Mouse (Mus musculus) forebrain, postnatal 0 days (tissue): ENCODE data around the gene Ints6l. TPM values are rescaled to one million over a fixed set of nuclear protein-coding genes. Genes with fewer than 3 reads are reported as not detected.

Experiments
- ATAC-seq: fragments of 200-750 bp; cut with Nextera tagmentation; 2 replicates; pipeline ENCODE4 v1.8.0; 2017; ENCODE audit warnings: mild to moderate bottlenecking, moderate library complexity
- DNase-seq: peaks from one replicate; pipeline ENCODE4 v3.0.0-alpha.2; 2015
- H3K27ac ChIP-seq: fragments of 300-500 bp; sonication (generic); 2 replicates; pipeline ENCODE4 v1.5.1; 2014; ENCODE audit warnings: low read depth, mild to moderate bottlenecking, antibody characterized with exemption, low read length, moderate library complexity, mixed read lengths
- H3K27me3 ChIP-seq: fragments of 300-500 bp; sonication (generic); 2 replicates; pipeline ENCODE4 v1.6.1; 2014; ENCODE audit warnings: mild to moderate bottlenecking, low read length, mixed read lengths; ENCODE audit not compliant: insufficient read depth
- H3K36me3 ChIP-seq: fragments of 300-500 bp; sonication (generic); 2 replicates; pipeline ENCODE4 v1.6.1; 2014; ENCODE audit warnings: mild to moderate bottlenecking, moderate library complexity; ENCODE audit not compliant: insufficient read depth
- H3K4me1 ChIP-seq: fragments of 300-500 bp; sonication (generic); 2 replicates; pipeline ENCODE4 v1.6.1; 2014; ENCODE audit warnings: antibody characterized with exemption; ENCODE audit not compliant: insufficient read depth
- H3K4me2 ChIP-seq: fragments of 300-500 bp; sonication (generic); 2 replicates; pipeline ENCODE4 v1.6.1; 2014; ENCODE audit warnings: low read depth, mild to moderate bottlenecking, moderate library complexity
- H3K4me3 ChIP-seq: fragments of 300-500 bp; sonication (generic); 2 replicates; pipeline ENCODE4 v1.5.1; 2014; ENCODE audit warnings: low read depth, low read length, mixed read lengths
- H3K9ac ChIP-seq: fragments of 300-500 bp; sonication (generic); 2 replicates; pipeline ENCODE4 v1.6.1; 2014; ENCODE audit warnings: mild to moderate bottlenecking
- H3K9me3 ChIP-seq: fragments of 300-500 bp; sonication (generic); 2 replicates; pipeline ENCODE4 v1.6.1; 2016; ENCODE audit warnings: low read length
- CTCF ChIP-seq: sonication (generic); IDR thresholded peaks from 2 replicates; pipeline ENCODE4 v1.5.1; 2016; ENCODE audit warnings: antibody characterized with exemption, control low read depth, low read depth
- WGBS: fragments of 180-500 bp; shearing (Covaris S2); extraction: QIAGEN DNeasy Blood & Tissue Kit; methylation state at CpG from one replicate; pipeline ENCODE4 v1.1.7; 2014; 5-methylcytosine and 5-hydroxymethylcytosine counted together
- polyA plus RNA-seq: library from polyadenylated mRNA; unstranded; fragments of >200 nt; fragmentation: Nextera tagmentation; extraction: Ambion mirVana; gene quantifications from 2 replicates; pipeline ENCODE4 v1.2.1, GENCODE M21; 2015
- total RNA-seq: library from RNA; depleted of rRNA; stranded (reverse); fragments of >200 nt; gene quantifications from 2 replicates; pipeline ENCODE4 v1.2.3, GENCODE M21; 2014; rRNA removed

Ints6l gene
- total RNA-seq (22.4 and 33.7 TPM in 2 replicates), polyA plus RNA-seq (9.8 and 10.1 TPM in 2 replicates)

- H3K27ac ChIP-seq = peak within 1 kb of the TSS; percentile 93
- TF ChIP-seq CTCF = no peak
- peak within 1 kb of the TSS; percentile 57 for H3K4me2 ChIP-seq
- H3K4me1 ChIP-seq = no peaks in the 10 kb centered on the region
- WGBS = 32% methylated on average over 22 of the region's 22 CpGs
- no peaks in the 10 kb centered on the region for H3K27me3 ChIP-seq
- ATAC-seq = peak; percentile 76
- no peaks in the 10 kb centered on the region for H3K9me3 ChIP-seq
- peak within 1 kb of the TSS; percentile 85 for H3K9ac ChIP-seq
- DNase-seq = peak; percentile 81
- H3K36me3 ChIP-seq = no peaks in the 10 kb centered on the region
- peak within 1 kb of the TSS; percentile 58 for H3K4me3 ChIP-seq
Measured at GRCm38 (mm10) chrX:56454671-56455371, at the start of gene Ints6l. Ints6l (plus strand) TSS chrX:56454857.

GRCm38 (mm10) chrX:56405482-56405881 lies 49.2 kb upstream of the Ints6l start:
- TF ChIP-seq CTCF = no peak
- Histone ChIP-seq H3K36me3 (no peaks in the 10 kb centered on the region), H3K9me3 (no peaks in the 10 kb centered on the region), H3K27me3 (no peaks in the 10 kb centered on the region), H3K27ac (no peak overlapping the region), H3K4me2 (no peak overlapping the region), H3K9ac (no peak overlapping the region), H3K4me1 (no peaks in the 10 kb centered on the region), H3K4me3 (no peak overlapping the region)
- ATAC-seq = no peak
- no peak for DNase-seq
- WGBS = 80% methylated on average over 1 of the region's 1 CpGs

DNA sequence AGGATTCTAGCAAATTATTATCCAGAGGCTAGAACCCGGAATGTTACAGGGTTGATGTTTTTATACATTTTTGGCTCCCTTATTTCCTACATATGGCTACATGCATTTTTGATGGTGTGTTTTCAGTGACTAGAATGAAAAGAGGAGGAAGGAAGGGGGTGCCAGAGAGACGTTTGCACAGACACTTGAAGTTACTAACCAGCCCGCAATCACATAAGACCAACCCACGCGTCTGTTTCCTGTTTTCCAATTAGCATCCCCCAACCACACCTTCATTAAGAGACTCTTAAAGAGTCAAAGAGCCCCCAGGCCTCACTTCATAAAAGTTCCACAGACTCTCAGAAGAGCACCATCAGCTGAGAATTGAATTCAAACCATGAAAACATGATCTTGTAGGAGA lies 48.5 kb upstream of the Ints6l start:
- ATAC-seq (no peak), DNase-seq (no peak)
- Histone ChIP-seq H3K9me3 (no peaks in the 10 kb centered on the region), H3K36me3 (no peaks in the 10 kb centered on the region), H3K4me3 (no peak overlapping the region), H3K27me3 (no peaks in the 10 kb centered on the region), H3K27ac (no peak overlapping the region), H3K4me2 (no peak overlapping the region), H3K4me1 (no peaks in the 10 kb centered on the region), H3K9ac (no peak overlapping the region)
- TF ChIP-seq CTCF = no peak
- 59% methylated on average over 5 of the region's 5 CpGs for WGBS

- no peak for TF ChIP-seq CTCF
- 76% methylated on average over 3 of the region's 3 CpGs for WGBS
Measured at GRCm38 (mm10) chrX:56416277-56416676, 38.4 kb upstream of the Ints6l start.

GRCm38 (mm10) chrX:56417541-56417940 lies 37.1 kb upstream of the Ints6l start:
- 0 out of 2 replicates have a peak, but pooled peaks have one; percentile 7 for TF ChIP-seq CTCF
- no peak overlapping the region for H3K4me2 ChIP-seq
- no peaks in the 10 kb centered on the region for H3K9me3 ChIP-seq
- no peak for DNase-seq
- WGBS = 70% methylated on average over 4 of the region's 4 CpGs
- H3K4me3 ChIP-seq = no peak overlapping the region
- no peak overlapping the region for H3K9ac ChIP-seq
- no peaks in the 10 kb centered on the region for H3K36me3 ChIP-seq
- ATAC-seq = no peak
- no peak overlapping the region for H3K27ac ChIP-seq
- H3K4me1 ChIP-seq = no peaks in the 10 kb centered on the region
- H3K27me3 ChIP-seq = no peaks in the 10 kb centered on the region

More at GRCm38 (mm10) chrX:56416277-56416676, 38.4 kb upstream of the Ints6l start:
- no peak for ATAC-seq
- no peak for DNase-seq
- H3K9ac ChIP-seq = no peak overlapping the region
- H3K4me3 ChIP-seq = no peak overlapping the region
- H3K36me3 ChIP-seq = no peaks in the 10 kb centered on the region
- H3K27ac ChIP-seq = no peak overlapping the region
- H3K4me1 ChIP-seq = no peaks in the 10 kb centered on the region
- no peaks in the 10 kb centered on the region for H3K9me3 ChIP-seq
- no peak overlapping the region for H3K4me2 ChIP-seq
- H3K27me3 ChIP-seq = no peaks in the 10 kb centered on the region

- Histone ChIP-seq H3K9ac (no peak overlapping the region), H3K9me3 (no peaks in the 10 kb centered on the region), H3K4me1 (no peaks in the 10 kb centered on the region), H3K36me3 (no peaks in the 10 kb centered on the region), H3K27ac (no peak overlapping the region), H3K4me2 (no peak overlapping the region), H3K27me3 (no peaks in the 10 kb centered on the region), H3K4me3 (no peak overlapping the region)
- ATAC-seq (no peak), DNase-seq (no peak)
- 54% methylated on average over 2 of the region's 2 CpGs for WGBS
- peak; percentile 22; the same call in 1 of the 2 replicates for TF ChIP-seq CTCF
Measured at GRCm38 (mm10) chrX:56430601-56431000, 24.1 kb upstream of the Ints6l start.

DNA sequence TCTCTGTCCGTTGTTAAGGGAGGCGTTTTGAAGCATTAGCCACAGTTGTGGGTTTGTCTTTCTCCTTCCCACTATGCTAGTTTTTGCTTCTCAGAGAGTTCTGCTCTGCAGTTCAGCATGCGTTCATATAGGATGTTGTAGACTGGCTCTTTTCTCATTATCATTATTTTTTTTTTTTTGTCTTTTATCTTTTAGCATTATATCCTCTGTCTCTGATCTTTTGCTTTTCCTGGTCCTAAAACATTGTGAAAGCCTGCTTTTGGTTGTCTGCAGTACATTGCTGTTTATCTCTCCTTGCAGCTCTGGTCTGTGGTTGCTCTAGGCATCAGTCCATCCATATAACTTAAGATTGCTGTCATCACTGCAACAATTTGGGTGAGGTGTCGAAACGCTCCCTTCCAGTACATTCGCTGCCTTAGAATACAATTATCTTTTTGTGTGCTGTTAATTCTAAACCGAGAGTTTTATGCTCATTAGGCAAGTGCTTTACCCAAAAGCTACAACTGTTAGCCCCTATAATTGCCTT lies 18.8 kb upstream of the Ints6l start:
- no peak for DNase-seq
- TF ChIP-seq CTCF = no peak
- no peaks in the 10 kb centered on the region for H3K4me1 ChIP-seq
- no peaks in the 10 kb centered on the region for H3K9me3 ChIP-seq
- ATAC-seq = no peak; the same call in 1 of the 2 replicates
- H3K27me3 ChIP-seq = no peaks in the 10 kb centered on the region
- no peaks in the 10 kb centered on the region for H3K36me3 ChIP-seq
- no peak overlapping the region for H3K27ac ChIP-seq
- no peak overlapping the region for H3K9ac ChIP-seq
- H3K4me2 ChIP-seq = no peak overlapping the region
- 53% methylated on average over 7 of the region's 7 CpGs for WGBS
- no peak overlapping the region for H3K4me3 ChIP-seq
